Mouse (Mus musculus): Measurements from ENCODE around the gene Sec14l4. TPM values are rescaled to one million over a fixed set of nuclear protein-coding genes. Genes with fewer than 3 reads are reported as not detected.

Sec14l4 gene
- polyA plus RNA-seq, 1 experiment: not detected

DNA sequence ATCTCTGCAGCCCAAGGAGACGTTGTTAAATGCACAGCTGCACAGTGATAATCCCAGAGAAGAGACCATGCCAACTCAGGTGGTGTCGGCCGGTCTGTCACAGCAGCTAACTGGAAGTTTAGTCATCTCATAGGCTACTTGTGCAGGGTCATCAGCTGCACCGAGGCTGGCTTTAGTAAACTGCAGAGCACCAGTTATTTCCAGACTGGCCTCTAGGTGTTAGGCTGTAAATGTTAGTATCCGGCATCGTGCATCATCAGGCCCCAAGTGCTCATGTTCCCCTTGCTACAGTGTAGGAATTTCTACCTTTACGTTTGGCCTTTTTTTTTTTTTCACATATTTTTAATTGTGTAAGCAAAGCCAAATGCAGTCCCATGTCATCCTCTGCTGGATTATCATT is 2.2 kb downstream of the Sec14l4 start:
- no peaks in the 10 kb centered on the region for H3K36me3 ChIP-seq (ENCODE audit: control insufficient read depth, insufficient read depth)
- TF ChIP-seq E2F4 (IDR thresholded peaks at IDR 0.05; ENCODE audit: insufficient read depth) (no peak), TCF12 (IDR thresholded peaks at IDR 0.05; ENCODE audit: insufficient read depth, poor library complexity, severe bottlenecking) (no peak), TCF3 (IDR thresholded peaks at IDR 0.05; ENCODE audit: insufficient read length, low read depth) (no peak), POLR2A (IDR thresholded peaks at IDR 0.05; ENCODE audit: insufficient read length, low read depth) (no peak), MYOG (IDR thresholded peaks at IDR 0.05; ENCODE audit: control insufficient read depth in 1 of 3, insufficient read depth in 1 of 3, insufficient read length in 2 of 3, low read depth in 2 of 3) (no peak), USF1 (IDR thresholded peaks at IDR 0.05; ENCODE audit: low read depth) (no peak), MAX (IDR thresholded peaks at IDR 0.05; ENCODE audit: low read depth) (no peak), POLR2AphosphoS2 (IDR thresholded peaks at IDR 0.05; ENCODE audit: insufficient read length, low read depth) (no peak), REST (IDR thresholded peaks at IDR 0.05; ENCODE audit: insufficient read depth, insufficient read length) (no peak), MYOD1 (IDR thresholded peaks at IDR 0.05; ENCODE audit: control insufficient read depth in 1 of 3, insufficient read length in 2 of 3, low read depth in 2 of 3) (no peak), SRF (IDR thresholded peaks at IDR 0.05; ENCODE audit: control insufficient read depth, insufficient read length, low read depth) (no peak), CEBPB (IDR thresholded peaks at IDR 0.05; ENCODE audit: insufficient read depth, poor library complexity, severe bottlenecking) (no peak)
- no peak overlapping the region for H3K4me2 ChIP-seq (ENCODE audit: low read depth)
- no peaks in the 10 kb centered on the region for H3K79me2 ChIP-seq (ENCODE audit: control insufficient read depth, insufficient read depth)
- no peak overlapping the region for H3ac ChIP-seq (ENCODE audit: control insufficient read depth, insufficient read length)
- H3K27me3 ChIP-seq (ENCODE audit: control insufficient read depth, insufficient read depth, insufficient read length): peaks cover 35% of the 10 kb centered on the region
- no peak overlapping the region for H3K4me3 ChIP-seq

DNA sequence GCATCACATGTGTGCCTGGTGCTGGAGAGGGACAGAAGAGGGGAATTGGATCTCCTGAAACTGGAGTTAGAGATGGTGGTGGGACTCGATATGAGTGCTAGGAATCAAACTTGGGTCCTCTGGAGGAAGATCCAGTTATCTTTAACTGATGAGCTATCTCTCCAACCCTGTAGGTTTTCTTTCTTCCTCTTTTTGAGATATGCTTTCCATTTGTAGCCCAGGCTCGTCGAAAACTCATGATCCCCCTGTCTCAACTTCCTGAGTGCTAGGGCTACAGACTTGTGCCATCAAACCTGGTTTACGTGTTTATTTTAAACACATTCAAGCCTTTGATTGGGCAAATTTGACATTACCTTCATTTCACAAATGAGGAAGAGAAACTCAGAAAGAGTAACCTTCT is 2.9 kb downstream of the Sec14l4 start:
- no peaks in the 10 kb centered on the region for H3K79me2 ChIP-seq (ENCODE audit: control insufficient read depth, insufficient read depth)
- no peak overlapping the region for H3ac ChIP-seq (ENCODE audit: control insufficient read depth, insufficient read length)
- no peaks in the 10 kb centered on the region for H3K36me3 ChIP-seq (ENCODE audit: control insufficient read depth, insufficient read depth)
- TF ChIP-seq CEBPB (IDR thresholded peaks at IDR 0.05; ENCODE audit: insufficient read depth, poor library complexity, severe bottlenecking) (no peak), MAX (IDR thresholded peaks at IDR 0.05; ENCODE audit: low read depth) (no peak), TCF12 (IDR thresholded peaks at IDR 0.05; ENCODE audit: insufficient read depth, poor library complexity, severe bottlenecking) (no peak), MYOD1 (IDR thresholded peaks at IDR 0.05; ENCODE audit: control insufficient read depth in 1 of 3, insufficient read length in 2 of 3, low read depth in 2 of 3) (no peak), POLR2AphosphoS2 (IDR thresholded peaks at IDR 0.05; ENCODE audit: insufficient read length, low read depth) (no peak), MYOG (IDR thresholded peaks at IDR 0.05; ENCODE audit: control insufficient read depth in 1 of 3, insufficient read depth in 1 of 3, insufficient read length in 2 of 3, low read depth in 2 of 3) (no peak), E2F4 (IDR thresholded peaks at IDR 0.05; ENCODE audit: insufficient read depth) (no peak), SRF (IDR thresholded peaks at IDR 0.05; ENCODE audit: control insufficient read depth, insufficient read length, low read depth) (no peak), REST (IDR thresholded peaks at IDR 0.05; ENCODE audit: insufficient read depth, insufficient read length) (no peak), USF1 (IDR thresholded peaks at IDR 0.05; ENCODE audit: low read depth) (no peak), POLR2A (IDR thresholded peaks at IDR 0.05; ENCODE audit: insufficient read length, low read depth) (no peak), TCF3 (IDR thresholded peaks at IDR 0.05; ENCODE audit: insufficient read length, low read depth) (no peak)
- no peak overlapping the region for H3K4me2 ChIP-seq (ENCODE audit: low read depth)
- peaks cover 35% of the 10 kb centered on the region for H3K27me3 ChIP-seq (ENCODE audit: control insufficient read depth, insufficient read depth, insufficient read length)
- no peak overlapping the region for H3K4me3 ChIP-seq

DNA sequence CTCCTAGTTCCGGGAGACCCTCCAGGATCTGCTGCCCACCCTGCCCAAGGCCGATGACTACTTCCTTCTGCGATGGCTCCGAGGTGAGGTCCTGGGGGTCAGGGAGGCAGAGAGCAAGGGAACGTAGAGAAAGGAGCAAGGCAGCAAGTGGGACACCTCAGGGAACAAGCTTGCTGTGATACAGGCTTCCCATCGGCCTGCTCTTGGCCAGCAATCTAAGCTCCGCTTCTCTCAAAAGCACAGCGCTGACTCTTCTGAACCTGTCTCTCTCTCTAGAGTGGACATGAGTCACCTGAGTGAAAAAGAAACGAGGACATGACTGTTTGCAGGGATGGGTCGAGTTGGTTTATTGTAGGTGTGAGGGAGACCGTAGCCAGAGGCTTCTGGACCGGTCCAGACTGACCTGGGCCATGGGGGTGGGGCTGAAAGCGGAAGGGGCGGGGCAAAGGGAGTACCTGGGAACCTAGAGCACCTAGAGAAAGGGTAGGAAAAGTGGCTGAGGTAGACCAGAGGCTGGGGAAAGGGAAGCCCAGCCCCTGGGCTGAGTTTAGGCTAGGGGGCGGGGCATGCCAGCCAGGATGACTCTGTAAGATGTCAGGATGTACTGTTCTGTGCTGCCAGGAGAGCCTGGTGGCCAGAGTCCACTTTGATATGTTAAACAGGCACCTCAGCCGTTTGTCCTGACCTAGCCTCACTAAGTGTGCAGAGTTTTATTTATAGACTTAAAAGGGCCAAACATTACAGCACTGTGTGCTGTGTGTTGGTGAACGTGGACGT is 4.0 kb downstream of the Sec14l4 start:
- Histone ChIP-seq H3K27me3 (ENCODE audit: control insufficient read depth, insufficient read depth, insufficient read length) (peaks cover 33% of the 10 kb centered on the region), H3K4me3 (no peak overlapping the region), H3K4me2 (ENCODE audit: low read depth) (no peak overlapping the region), H3ac (ENCODE audit: control insufficient read depth, insufficient read length) (no peak overlapping the region), H3K79me2 (ENCODE audit: control insufficient read depth, insufficient read depth) (no peaks in the 10 kb centered on the region), H3K36me3 (ENCODE audit: control insufficient read depth, insufficient read depth) (no peaks in the 10 kb centered on the region)
- TF ChIP-seq TCF12 (IDR thresholded peaks at IDR 0.05; ENCODE audit: insufficient read depth, poor library complexity, severe bottlenecking) (no peak), SRF (IDR thresholded peaks at IDR 0.05; ENCODE audit: control insufficient read depth, insufficient read length, low read depth) (no peak), REST (IDR thresholded peaks at IDR 0.05; ENCODE audit: insufficient read depth, insufficient read length) (no peak), E2F4 (IDR thresholded peaks at IDR 0.05; ENCODE audit: insufficient read depth) (no peak), USF1 (IDR thresholded peaks at IDR 0.05; ENCODE audit: low read depth) (no peak), POLR2A (IDR thresholded peaks at IDR 0.05; ENCODE audit: insufficient read length, low read depth) (no peak), TCF3 (IDR thresholded peaks at IDR 0.05; ENCODE audit: insufficient read length, low read depth) (no peak), MAX (IDR thresholded peaks at IDR 0.05; ENCODE audit: low read depth) (no peak), POLR2AphosphoS2 (IDR thresholded peaks at IDR 0.05; ENCODE audit: insufficient read length, low read depth) (no peak), CEBPB (IDR thresholded peaks at IDR 0.05; ENCODE audit: insufficient read depth, poor library complexity, severe bottlenecking) (no peak), MYOD1 (IDR thresholded peaks at IDR 0.05; ENCODE audit: control insufficient read depth in 1 of 3, insufficient read length in 2 of 3, low read depth in 2 of 3) (no peak), MYOG (IDR thresholded peaks at IDR 0.05; ENCODE audit: control insufficient read depth in 1 of 3, insufficient read depth in 1 of 3, insufficient read length in 2 of 3, low read depth in 2 of 3) (no peak)

DNA sequence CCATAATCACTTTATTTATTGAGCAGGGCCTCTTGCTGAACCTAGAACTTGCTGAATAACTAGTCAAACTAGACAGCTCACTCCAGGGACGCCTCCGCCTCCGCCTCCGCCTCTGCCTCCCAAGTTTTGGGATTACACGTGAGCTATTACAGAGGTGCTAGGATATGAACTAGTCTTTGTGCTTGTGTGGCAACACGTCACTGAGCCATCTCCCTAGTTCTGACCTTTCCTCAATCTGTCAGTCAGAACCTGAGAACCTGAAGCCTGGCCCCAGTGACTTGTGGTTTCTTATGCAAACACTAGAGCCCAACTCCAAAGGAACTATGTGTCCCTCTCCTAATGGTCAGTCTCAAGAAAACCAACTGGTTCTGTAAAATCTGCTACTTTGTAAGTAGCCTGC is 4.7 kb downstream of the Sec14l4 start:
- H3K4me2 ChIP-seq (ENCODE audit: low read depth): no peak overlapping the region
- no peaks in the 10 kb centered on the region for H3K36me3 ChIP-seq (ENCODE audit: control insufficient read depth, insufficient read depth)
- TF ChIP-seq E2F4 (IDR thresholded peaks at IDR 0.05; ENCODE audit: insufficient read depth) (no peak), MYOG (IDR thresholded peaks at IDR 0.05; ENCODE audit: control insufficient read depth in 1 of 3, insufficient read depth in 1 of 3, insufficient read length in 2 of 3, low read depth in 2 of 3) (no peak), TCF12 (IDR thresholded peaks at IDR 0.05; ENCODE audit: insufficient read depth, poor library complexity, severe bottlenecking) (no peak), SRF (IDR thresholded peaks at IDR 0.05; ENCODE audit: control insufficient read depth, insufficient read length, low read depth) (no peak), MAX (IDR thresholded peaks at IDR 0.05; ENCODE audit: low read depth) (no peak), POLR2A (IDR thresholded peaks at IDR 0.05; ENCODE audit: insufficient read length, low read depth) (no peak), MYOD1 (IDR thresholded peaks at IDR 0.05; ENCODE audit: control insufficient read depth in 1 of 3, insufficient read length in 2 of 3, low read depth in 2 of 3) (no peak), TCF3 (IDR thresholded peaks at IDR 0.05; ENCODE audit: insufficient read length, low read depth) (no peak), REST (IDR thresholded peaks at IDR 0.05; ENCODE audit: insufficient read depth, insufficient read length) (no peak), USF1 (IDR thresholded peaks at IDR 0.05; ENCODE audit: low read depth) (no peak), CEBPB (IDR thresholded peaks at IDR 0.05; ENCODE audit: insufficient read depth, poor library complexity, severe bottlenecking) (no peak), POLR2AphosphoS2 (IDR thresholded peaks at IDR 0.05; ENCODE audit: insufficient read length, low read depth) (no peak)
- peaks cover 29% of the 10 kb centered on the region for H3K27me3 ChIP-seq (ENCODE audit: control insufficient read depth, insufficient read depth, insufficient read length)
- H3K79me2 ChIP-seq (ENCODE audit: control insufficient read depth, insufficient read depth): no peaks in the 10 kb centered on the region
- no peak overlapping the region for H3ac ChIP-seq (ENCODE audit: control insufficient read depth, insufficient read length)
- no peak overlapping the region for H3K4me3 ChIP-seq

All from myocyte (in vitro differentiated cells).